Mouse (Mus musculus) kidney, adult 11 months (tissue): ENCODE results near the gene Ppm1n.

ENCODE experiments used
- DNase-seq: peaks from one replicate; pipeline ENCODE4 v3.0.0; 2022

Gene Ppm1n

DNA sequence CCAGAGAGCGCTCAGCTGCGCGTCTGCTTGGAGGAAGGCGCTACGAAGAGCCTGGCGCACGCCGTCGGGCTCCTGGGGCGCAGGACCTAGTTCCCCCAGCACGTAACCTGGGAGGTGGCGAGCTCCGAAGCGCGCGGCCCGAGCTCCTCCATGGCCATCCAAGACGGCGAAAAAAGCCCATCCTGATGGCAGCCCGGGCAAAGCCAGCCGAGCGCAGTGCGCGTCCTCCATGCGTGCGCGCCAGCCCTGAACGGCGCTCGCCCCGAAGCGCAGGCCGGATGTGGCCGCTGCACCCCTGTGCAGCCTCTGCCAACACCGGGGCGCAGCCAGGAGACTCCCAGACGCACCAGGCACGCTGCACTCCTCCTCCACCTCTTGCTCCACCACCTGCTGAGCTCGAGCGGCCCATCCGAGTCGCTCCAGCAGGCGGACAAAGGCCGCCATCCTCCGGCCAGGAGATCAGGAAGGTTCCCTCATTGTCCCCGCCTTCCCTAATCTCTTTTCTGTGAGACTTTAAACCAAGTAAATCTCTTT is at the start of gene Ppm1n:
TSS of gene Ppm1n (minus strand) at position 484 of the 534 bp plus-strand sequence.
- no peak for DNase-seq

DNA sequence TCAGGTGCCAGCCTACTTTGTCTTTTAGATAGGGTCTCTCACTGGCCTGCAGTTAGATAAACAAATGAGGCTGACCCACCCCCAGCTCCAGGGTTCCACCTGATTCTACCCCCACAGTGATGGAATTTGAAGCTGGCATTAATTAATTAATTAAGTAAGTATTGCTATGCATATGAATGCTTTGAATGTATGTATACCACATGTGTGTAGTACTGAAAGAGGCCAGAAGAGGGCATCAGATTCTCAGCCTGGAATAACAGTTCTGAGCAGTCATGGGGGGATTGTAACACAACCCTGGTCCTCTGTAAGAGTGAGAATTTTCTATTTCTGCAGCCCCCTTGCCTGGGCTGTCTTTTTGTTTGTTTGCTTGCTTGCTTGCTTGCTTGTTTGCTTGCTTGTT is 48.6 kb upstream of the Ppm1n start:
- no peak for DNase-seq

DNA sequence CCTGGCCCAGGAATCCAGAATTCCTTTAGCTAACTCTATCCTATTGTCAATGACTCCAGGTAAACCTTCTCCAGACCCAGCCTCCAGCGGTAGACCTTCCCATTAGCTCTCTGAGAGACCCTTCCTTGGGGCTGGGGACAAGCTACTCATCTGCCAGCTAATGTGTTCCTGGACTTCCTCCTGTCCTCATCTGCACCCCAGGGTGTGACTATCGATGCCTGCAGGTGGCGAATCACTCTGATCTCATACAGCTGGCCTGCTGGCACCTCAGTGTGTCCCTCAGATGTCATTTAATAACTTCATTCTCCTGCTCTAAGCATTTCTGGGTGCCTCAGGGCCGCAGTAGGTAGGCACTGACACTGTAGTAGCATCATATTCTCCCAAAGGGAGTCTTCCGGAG is 47.9 kb upstream of the Ppm1n start:
- DNase-seq = no peak

DNA sequence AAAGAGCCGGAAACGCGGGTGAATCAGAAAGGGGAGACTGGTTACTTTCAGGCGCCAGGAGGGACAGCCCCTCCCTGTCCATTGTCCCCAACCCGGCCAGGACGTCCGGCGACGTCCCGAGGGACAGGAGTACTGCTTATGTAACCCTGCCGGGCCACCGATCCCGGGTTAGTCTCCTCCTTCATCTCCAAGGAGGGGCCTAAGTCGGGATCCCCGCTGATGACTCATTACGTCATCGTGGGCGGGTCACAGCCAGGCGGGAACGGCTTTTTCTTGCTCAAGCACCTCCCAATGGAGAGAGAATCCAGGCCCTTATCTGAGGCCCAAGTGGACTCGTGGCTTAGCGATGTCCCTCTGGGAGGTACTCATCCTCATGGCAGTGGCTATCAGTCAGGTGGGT is 47.3 kb upstream of the Ppm1n start:
- DNase-seq = peak; percentile 91

DNA sequence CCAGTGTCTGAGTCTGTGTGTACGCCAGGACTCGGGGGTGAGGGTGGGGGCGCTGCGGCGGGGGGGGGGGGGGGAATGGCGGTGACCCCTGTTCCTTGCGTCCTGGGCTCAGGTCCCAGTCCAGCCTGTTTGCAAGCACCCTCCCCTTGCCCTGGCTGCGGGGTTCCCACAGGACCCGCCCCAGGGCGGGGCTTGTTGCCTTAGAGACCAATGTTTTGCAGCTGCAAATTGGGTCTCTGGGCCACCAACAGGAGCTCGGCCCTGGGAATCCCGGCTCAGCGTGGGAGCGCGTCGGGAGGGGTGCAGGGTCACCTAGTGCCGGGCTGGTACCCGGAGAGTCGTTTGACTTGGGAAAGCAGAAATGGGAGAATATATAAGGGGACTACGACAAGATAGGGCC is 46.5 kb upstream of the Ppm1n start:
- DNase-seq = peak; percentile 87

DNA sequence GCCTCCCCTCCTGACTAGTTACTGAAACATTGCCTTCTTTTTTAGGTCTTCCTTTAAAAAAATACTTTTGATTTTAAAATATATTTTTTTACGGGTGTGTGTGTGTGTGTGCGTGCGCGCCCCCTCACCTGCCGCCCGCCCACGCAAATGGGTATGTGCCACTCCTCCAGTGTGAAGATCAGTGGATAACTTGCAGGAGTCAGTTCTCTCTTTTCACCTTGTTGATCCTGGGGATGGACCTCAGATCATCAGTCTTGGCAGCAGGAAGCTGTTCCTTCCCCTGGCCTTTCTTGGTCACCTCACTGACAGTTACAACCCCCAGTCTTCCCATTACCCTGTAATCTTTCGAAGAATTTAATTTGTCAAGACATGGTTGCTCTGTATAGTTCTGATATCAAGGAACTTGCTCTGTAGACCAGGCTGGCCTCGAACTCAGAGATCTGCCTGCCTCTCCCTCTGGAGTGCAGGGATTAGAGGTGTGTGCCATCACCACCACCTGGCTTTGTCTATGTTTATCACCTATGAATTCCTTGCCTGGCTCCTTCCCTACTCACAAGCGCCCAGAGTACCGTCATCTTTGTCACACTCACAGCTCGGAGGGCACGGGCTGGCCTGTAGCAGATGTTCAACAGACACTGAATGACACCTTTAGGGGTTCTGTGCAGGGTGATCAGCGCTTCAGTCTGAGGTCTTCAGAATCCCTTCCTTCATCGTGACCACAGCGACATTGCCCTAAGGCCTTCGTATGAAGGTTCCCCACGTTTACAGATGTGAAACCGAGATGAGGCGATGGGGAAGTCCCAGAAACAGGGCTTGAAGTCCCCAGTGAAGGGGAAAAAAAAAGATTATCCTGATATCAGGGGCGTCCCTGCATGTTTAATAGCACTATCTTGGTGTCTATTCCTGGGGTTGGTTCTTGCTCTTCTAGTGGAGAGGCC is 45.7 kb upstream of the Ppm1n start:
- DNase-seq = no peak

DNA sequence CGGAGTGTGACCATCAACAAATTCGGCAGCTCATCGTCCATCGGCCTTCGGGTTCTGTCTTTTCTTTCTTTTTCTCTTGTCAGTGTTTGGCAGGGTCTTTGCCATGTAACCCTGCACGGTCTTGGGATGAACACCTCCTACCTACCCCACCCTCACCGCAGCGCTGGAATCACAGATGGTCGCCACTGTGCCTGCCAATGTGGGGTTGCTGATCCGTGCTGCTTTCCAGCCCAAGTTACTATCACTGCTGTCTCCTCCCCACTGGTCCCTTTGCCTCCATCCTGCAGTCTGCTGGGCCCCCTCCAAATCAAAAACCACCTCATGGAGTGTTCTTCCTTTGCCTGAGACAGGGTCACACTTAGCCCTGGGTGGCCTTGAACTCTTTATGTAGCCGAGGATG is 44.4 kb upstream of the Ppm1n start:
- no peak for DNase-seq

DNA sequence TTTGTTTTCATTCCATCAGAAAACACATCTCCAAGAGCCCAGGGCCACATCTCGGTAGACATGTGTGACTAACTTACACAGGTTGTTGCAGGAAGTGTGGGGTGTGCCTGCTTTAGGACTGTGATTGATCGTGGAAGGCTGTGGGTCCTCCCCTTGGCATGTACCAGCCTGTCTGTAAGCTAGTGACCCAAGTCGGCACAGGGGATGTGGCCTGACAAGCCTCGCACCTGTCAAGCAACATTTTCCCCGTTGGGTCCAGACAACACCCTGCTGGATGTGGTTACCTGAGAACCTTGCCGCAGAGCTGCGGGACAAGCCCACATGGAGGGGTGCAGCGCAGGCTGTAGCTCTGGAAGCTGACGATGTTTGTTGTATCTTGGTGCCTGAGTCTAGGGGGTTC is 42.6 kb upstream of the Ppm1n start:
- no peak for DNase-seq

DNA sequence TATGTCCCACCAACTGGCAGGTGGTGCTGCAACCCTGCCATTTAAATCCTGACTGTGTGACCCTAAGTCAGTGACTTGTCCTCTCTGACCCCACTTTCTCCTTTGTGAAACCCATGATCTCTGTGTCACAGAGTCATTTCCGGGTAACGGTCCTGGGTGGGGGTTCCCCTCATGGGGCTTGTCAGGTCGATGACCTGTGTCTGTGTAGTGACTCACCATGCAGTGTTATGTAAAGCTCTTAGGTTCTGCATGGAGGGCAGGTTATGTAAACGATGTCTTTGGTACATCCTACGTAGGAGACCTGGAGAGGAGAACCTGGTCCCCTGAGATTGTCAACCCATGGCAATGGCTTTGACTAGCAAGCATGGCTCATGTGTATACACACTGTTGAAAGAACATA is 41.6 kb upstream of the Ppm1n start:
- no peak for DNase-seq

DNA sequence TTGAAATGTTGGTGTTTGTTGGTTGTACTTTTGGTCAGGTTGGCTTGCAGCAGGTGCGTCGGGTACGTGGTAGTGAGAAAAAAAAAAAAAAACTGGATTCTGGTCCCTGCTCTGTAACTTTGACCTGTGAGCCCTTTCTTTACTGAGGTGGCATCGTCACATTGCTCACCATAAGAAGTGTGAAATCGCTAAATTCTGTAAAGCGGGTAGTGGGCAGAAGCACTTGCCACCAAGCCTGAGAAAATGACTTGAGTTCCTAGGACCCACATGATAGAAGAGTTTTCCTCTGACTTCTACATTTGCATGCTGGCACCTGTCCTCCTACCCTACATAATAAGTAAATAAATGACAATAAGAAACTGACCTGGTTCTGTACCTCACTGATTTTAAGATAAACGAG is 40.8 kb upstream of the Ppm1n start:
- DNase-seq = no peak

DNA sequence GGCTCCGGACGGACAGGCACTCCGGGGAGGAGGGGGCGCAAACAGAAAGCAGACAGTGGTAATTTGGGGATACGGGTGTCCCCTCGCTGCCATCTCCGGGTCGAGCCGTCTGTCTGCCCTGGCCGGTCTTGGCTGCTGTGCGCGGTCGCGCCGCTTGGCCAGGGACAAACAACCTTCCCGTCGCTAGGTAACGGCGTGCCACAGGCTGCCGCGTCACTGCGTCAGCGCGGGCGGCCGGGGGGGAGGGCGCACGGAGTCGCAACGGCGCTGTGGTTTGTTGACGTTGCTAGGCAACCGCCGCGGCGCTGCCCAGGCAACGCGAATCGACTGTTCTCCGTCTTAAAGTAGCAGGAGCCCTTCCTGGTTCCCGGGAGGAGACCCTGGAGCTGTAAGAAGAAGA is 40.0 kb upstream of the Ppm1n start:
- DNase-seq = peak; percentile 95

DNA sequence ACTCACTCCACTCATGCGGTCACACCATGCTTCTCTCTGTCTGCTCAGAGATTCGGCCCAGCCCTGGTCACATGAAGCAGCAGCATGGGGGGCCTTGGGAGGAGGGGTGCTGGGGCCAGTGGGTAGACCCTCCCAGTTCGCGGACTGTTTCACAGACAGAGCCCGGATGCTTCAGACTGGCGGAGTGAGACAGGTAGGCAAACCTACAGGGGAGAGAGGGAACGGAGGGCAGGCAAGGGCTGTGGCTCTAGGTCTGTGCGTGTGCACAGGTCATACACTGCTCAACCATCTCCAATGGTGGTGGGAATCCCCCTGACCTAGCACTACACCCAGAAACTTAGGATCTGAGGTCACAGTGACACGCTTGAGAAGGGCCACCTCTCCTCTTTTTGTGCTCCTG is 39.6 kb upstream of the Ppm1n start:
- DNase-seq = no peak

DNA sequence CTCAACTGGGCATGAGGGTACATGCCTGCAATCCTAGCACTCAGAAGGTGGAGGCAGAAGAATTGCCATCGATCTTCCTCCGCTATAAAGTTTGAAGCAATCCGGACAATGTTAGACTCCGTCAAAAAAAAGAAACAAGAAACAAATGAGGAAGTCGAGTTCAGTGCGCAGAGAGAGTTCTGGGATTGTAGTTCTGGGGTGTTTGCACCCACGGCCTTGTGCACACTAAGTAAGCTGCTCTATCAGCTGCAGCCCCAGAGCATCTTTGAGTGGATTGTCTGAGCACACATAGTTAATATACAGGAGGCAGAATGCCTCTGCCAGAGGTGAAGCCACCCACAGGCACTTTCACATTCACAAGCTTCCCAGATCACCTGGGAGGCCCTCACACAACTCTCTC is 38.8 kb upstream of the Ppm1n start:
- DNase-seq = no peak

DNA sequence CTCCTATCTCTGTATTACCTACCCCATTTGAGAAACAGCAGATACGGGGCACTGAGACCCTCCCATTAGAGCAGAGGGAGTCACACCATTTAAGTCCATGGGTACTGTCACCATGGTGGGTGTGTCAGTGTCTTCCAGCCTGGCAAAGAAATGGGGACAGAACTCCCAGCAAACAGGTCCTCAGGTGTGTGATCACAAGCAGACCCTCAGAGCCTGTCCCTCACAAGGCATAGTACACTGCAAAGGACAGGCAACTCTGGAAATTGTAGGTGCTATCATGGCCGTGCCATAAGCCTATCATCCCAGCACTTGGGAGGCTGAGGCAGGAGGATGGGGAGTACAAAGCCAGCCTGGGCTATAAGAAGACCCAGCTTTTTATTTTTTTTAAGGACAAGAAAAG is 38.3 kb upstream of the Ppm1n start:
- no peak for DNase-seq

DNA sequence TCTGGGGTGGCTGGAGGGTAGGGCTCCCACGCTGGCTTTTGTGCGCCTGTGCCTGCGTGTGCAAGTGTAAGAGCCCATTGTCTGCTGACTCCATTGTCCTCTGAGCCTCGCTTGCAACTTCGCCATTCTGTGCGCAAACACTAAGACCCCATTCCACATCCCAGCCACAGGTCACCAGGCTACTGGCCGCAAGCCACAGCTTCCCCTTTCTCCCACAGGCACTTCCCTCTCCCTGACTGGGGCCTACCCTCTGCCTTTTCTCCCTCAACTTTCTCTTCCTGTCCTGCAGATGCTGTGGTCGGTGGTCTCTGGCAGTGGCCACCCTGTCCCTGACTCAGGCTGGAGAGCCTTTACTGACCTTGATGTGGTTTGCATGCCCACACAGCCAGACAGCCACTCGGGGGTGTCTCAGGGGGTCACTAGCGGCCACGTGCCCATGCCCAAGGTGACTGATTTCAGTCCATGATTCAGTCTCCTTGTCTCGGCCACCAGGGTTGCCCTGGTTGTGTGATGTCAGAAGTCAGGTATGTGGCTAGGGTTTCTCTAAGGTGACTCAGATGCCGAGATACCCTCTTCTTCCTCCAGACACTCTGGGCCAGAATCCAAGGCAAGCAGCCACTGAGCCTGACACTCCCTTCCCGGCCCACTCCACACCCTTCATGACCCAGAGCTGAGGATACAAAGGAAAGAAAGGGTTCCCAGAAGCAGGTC is 36.7 kb upstream of the Ppm1n start:
- DNase-seq = no peak

DNA sequence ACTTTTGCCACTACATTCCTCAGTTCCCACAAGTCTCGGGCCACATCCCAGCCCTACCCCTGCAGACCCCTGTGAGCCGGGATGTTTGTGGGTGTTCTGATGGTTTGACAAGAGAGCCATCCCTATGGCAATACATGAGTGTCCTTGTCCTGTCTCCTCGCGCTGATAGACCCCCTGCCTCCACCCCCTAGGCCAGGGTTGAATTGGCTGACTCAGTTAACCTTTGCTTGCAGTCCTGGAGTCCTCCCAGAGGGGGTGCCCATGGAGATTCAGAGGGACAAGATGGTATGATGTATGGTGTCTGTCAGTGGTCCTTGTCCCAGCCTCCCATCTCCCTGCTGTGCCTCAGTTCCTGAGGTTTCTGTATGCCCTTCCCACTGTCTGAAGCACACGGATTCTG is 34.2 kb upstream of the Ppm1n start:
- DNase-seq = no peak

DNA sequence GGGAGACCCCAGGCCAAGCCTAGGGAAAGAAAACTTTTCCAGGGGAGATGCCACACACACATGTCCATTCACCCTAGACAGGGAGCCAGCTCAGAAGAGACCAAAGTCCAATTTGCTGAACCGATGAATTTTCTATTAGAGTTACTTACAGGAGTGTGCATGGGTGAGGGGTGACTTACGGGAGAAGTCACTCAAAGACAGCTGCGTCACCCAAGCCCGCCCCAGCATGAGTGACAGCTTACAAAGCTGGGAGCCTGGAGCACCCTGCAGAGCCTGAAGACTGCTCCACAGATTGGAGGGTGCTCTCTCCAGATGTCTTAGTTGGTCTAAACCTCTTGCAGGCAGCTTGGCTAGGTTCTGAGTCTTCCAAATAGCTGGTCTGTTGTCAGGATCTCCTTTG is 32.1 kb upstream of the Ppm1n start:
- DNase-seq = no peak

DNA sequence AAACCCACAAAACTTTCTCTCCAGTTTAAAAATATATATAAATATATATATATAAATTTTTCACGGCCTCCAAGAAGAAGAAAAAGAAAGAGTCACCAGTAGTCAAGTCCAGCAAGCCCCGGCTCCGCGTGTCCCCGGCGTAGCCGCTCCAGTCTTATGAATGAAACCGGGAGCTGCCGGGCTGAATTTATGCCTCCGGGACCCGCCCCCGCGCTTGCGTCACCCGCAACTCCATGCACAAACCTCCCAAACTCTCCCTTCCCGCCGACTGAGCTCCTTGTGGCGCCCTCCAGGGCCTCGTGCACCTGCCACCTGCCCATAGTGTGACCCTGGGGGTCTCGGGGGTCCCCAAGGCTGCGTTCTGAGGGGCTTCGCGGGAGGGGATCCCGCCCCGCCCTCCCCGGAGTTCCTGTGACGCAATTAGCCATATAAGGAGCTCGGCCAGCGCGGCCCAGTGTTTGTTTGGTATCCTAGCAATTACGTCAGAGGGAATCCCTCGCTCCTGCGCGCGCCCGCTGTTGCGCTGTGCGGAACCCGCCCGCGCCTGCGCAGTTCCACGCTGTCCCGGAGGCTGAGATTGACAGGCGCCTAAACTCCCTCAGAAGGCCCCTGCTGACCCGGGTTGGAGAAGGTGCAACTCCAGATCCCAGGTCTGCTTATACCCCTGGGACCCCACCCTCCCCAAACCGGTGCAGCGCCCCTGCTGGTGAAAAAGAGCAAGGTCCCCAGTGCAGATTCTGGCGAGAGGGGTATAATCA is 30.2 kb upstream of the Ppm1n start, which contains the start of gene Fosb:
TSS of gene Fosb (minus strand) at position 168 of the 758 bp plus-strand sequence.
- peak; percentile 96 for DNase-seq

DNA sequence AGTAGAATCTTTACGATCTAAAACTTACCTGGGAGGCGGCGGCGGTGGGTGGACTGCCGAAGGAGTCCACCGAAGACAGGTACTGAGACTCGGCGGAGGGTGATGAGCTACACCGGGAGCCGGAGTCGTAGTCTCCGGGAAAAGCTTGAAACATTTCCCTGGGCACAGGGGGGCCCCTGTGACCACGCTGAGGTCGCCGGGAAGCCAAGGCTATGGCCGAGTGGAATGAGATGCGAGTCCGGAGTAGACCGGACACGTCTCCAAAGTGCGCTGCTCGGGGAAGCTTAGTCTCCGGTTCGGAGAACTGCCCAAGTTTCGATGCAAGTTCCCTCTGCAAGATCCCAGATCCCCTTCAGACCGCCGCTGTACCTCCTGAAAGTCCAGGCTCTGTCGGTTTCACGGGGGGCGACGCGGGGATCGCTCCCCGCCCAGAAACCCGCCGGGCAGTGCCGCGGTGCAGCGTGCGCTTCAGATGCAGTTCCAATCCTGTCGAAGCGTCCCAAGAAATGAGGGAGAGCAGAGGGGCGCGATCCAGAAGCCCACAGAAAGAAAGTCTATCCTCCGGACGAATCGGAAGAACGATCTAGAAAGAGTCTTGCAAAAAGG is 29.5 kb upstream of the Ppm1n start:
- no peak for DNase-seq

DNA sequence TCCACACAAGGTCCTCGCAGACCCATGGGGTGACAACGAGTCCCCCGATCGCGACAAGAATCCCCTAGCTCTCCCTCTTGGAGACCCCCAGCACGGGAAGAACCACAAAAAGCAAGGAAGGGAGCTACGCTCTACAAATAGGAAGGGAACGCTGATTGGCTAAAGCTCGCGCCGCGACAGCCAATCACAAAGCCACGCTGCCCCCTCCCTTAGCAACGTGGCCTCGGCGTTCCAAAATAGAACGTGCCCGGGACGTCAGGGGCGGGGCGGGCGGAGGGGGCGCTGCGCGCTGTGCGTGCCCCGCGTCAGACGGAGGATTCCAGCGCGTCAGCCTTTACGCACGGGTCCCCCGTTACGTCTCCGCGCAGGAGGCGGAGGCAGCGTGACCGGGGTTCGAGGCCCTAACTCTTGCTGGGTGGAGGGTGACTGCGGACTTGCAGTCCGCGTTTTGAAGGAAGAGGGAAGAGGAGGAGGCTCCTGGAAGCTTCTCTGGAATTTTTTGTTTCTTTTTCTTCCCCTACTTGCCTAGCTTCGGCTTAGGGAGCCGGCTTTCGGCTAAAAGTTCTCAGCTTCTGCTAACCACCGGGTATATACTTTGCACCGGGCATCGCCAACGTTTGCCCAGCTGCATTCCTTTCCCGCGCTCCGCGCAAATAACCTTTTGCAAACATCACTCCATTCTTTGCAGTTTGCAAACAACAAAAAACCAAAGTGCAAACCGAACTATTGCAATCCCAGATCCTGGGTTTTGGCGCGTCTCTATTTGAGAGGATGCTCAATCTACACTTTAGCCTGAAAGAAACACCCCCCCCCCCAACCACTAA is 28.8 kb upstream of the Ppm1n start:
- peak; percentile 95 for DNase-seq

DNA sequence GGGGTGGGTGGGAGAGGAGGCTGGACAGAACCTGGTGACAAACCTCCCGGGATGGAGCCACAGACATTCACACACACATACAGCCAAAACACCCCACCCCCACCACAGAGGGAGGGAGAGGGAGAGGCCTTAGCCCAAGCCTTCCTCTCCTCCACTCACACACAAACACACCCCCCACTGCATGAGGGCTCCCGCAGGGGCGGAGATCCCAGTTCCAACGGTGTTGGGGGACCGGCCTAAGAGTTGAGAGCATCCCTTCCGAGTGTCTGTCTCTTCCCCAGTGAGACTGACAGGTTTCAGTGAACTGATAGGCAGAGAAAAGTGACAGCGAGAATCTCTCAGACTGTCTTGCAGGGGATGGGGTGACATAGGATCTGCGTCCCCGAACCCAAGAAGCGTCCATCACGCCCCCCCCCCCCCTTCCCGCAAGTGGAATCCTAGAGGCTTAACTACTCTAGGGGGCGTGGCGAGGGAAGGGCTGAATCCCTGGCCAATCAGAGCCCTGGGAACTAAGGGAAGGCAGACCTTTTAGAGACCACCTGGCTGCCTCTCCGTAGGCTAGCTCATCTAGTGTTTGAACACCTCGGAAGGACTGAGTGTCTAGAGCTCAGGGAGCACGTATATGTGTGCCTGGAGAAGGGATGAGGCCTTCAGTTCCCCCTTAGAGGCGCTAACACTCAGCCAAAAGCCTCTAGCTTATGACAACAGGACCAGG is 28.0 kb upstream of the Ppm1n start:
- DNase-seq = peak; percentile 72
